In genomic region chr5:120155672-120156071, GRCm38 (mm10) we compare ENCODE assay signal across 14 mouse cellular contexts. TPM values are rescaled to one million over a fixed set of nuclear protein-coding genes. Genes with fewer than 3 reads are reported as not detected.
DNase-seq lines count a peak whose midpoint lies in the region; ATAC-seq lines count a peak whose summit lies in the region.
"Had no signal": no experiment of that assay in that cellular context is flagged by ENCODE, and none has a peak within 500 bp of the region (broad histone marks: within the 10 kb centered on the region; RNA-seq: fewer than 3 reads in every experiment).

No protein-coding gene starts in this region.

- no peaks in the 10 kb centered on the region for H3K9me3 ChIP-seq in heart, embryonic 10.5 days
- no peaks in the 10 kb centered on the region for H3K9me3 ChIP-seq in forebrain, embryonic 11.5 days (ENCODE audit: control insufficient read depth, low read length)
- H3K9me3 ChIP-seq in hindbrain, embryonic 14.5 days (ENCODE audit: control insufficient read depth, low read length): no peaks in the 10 kb centered on the region
- H3K9me3 ChIP-seq in midbrain, embryonic 15.5 days: no peaks in the 10 kb centered on the region
- H3K9me3 ChIP-seq: intestine, embryonic 15.5 days had no signal

- intact Hi-C loops in heart, postnatal 36 days (cut with DNase I): no loop called here

- H3K9ac ChIP-seq in forebrain, embryonic 11.5 days (ENCODE audit: low read length): no peak overlapping the region
- peak overlapping the region; percentile 31; the same call in 1 of the 2 replicates for H3K9ac ChIP-seq in hindbrain, embryonic 14.5 days
- H3K9ac ChIP-seq in midbrain, embryonic 15.5 days: no peak overlapping the region
- H3K9ac ChIP-seq: intestine, embryonic 15.5 days had no signal

- no peak overlapping the region for H3K4me3 ChIP-seq in heart, embryonic 10.5 days
- H3K4me3 ChIP-seq in forebrain, embryonic 11.5 days (ENCODE audit: low read depth, low read length): no peak overlapping the region
- H3K4me3 ChIP-seq in hindbrain, embryonic 14.5 days (replicated peaks; ENCODE audit: low read length): no peak overlapping the region
- H3K4me3 ChIP-seq in midbrain, embryonic 15.5 days: no peak overlapping the region
- H3K4me3 ChIP-seq: intestine, embryonic 15.5 days had no signal

- 80% methylated on average over 10 of the region's 10 CpGs for WGBS in heart, embryonic 10.5 days
- 75% methylated on average over 10 of the region's 10 CpGs for WGBS in forebrain, embryonic 11.5 days
- WGBS in hindbrain, embryonic 14.5 days: 46% methylated on average over 10 of the region's 10 CpGs
- WGBS in midbrain, embryonic 15.5 days: 36% methylated on average over 10 of the region's 10 CpGs

- no peak overlapping the region for H3K4me2 ChIP-seq in forebrain, embryonic 11.5 days (ENCODE audit: low read depth, low read length, severe bottlenecking)
- H3K4me2 ChIP-seq in hindbrain, embryonic 14.5 days (replicated peaks): no peak overlapping the region
- H3K4me2 ChIP-seq in midbrain, embryonic 15.5 days: no peak overlapping the region
- H3K4me2 ChIP-seq: intestine, embryonic 15.5 days had no signal

- no peaks in the 10 kb centered on the region; the same call in 1 of the 2 replicates for H3K27me3 ChIP-seq in heart, embryonic 10.5 days (ENCODE audit: insufficient read depth, poor library complexity, severe bottlenecking)
- no peaks in the 10 kb centered on the region for H3K27me3 ChIP-seq in forebrain, embryonic 11.5 days (ENCODE audit: control insufficient read depth, insufficient read depth, low read length)
- H3K27me3 ChIP-seq in hindbrain, embryonic 14.5 days (ENCODE audit: control insufficient read depth, insufficient read depth, low read length): no peaks in the 10 kb centered on the region
- no peaks in the 10 kb centered on the region for H3K27me3 ChIP-seq in midbrain, embryonic 15.5 days (replicated peaks)
- H3K27me3 ChIP-seq: intestine, embryonic 15.5 days had no signal

- no peak for ATAC-seq in forebrain, embryonic 11.5 days (replicated peaks; ENCODE audit: low FRiP score)
- ATAC-seq in hindbrain, embryonic 14.5 days (ENCODE audit: low FRiP score): no peak; the same call in 1 of the 2 replicates
- ATAC-seq in midbrain, embryonic 15.5 days (replicated peaks): 0 out of 2 replicates have a peak, but pooled peaks have one; percentile 17

- peaks cover 35% of the 10 kb centered on the region for H3K4me1 ChIP-seq in heart, embryonic 10.5 days
- 0 out of 2 replicates have a peak, but pooled peaks cover 2% of the 10 kb centered on the region for H3K4me1 ChIP-seq in forebrain, embryonic 11.5 days (replicated peaks; ENCODE audit: control insufficient read depth, insufficient read depth, low read length)
- H3K4me1 ChIP-seq in hindbrain, embryonic 14.5 days (replicated peaks; ENCODE audit: control insufficient read depth, insufficient read depth, low read length): peaks cover 21% of the 10 kb centered on the region
- H3K4me1 ChIP-seq in midbrain, embryonic 15.5 days: peaks cover 31% of the 10 kb centered on the region

- no peak for DNase-seq in heart, embryonic 10.5 days (ENCODE audit: low spot score)
- DNase-seq in heart, postnatal 36 days: no peak
- DNase-seq in forebrain, embryonic 11.5 days (ENCODE audit: low spot score): no peak
- peak; percentile 44 for DNase-seq in hindbrain, embryonic 14.5 days (ENCODE audit: low spot score)
- DNase-seq in c-Kit-positive CD71-positive TER-119-positive erythroid progenitor cells, embryonic 14.5 days (ENCODE audit: low spot score): no peak
- DNase-seq in left cerebral cortex, adult 18-20 months (ENCODE audit: low spot score in 2 of 2): no peak
- DNase-seq in thymus, postnatal 0 days (ENCODE audit: low spot score): no peak
- DNase-seq: cerebellum, adult 9-10 months; heart, adult 11 months; lung, adult 2 months; right cerebral cortex, postnatal 14 days had no signal

- H3K27ac ChIP-seq in heart, embryonic 10.5 days: peak overlapping the region; percentile 49; the same call in 1 of the 2 replicates
- H3K27ac ChIP-seq in forebrain, embryonic 11.5 days (ENCODE audit: low read depth, low read length): 0 out of 2 replicates have a peak overlapping the region, but pooled peaks have one; percentile 25
- peak overlapping the region; percentile 72 for H3K27ac ChIP-seq in hindbrain, embryonic 14.5 days
- peak overlapping the region; percentile 74 for H3K27ac ChIP-seq in midbrain, embryonic 15.5 days
- H3K27ac ChIP-seq: intestine, embryonic 15.5 days; macrophage had no signal

- H3K36me3 ChIP-seq in heart, embryonic 10.5 days: peaks cover 15% of the 10 kb centered on the region
- no peaks in the 10 kb centered on the region for H3K36me3 ChIP-seq in forebrain, embryonic 11.5 days (ENCODE audit: control insufficient read depth, insufficient read depth, low read length)
- no peaks in the 10 kb centered on the region for H3K36me3 ChIP-seq in hindbrain, embryonic 14.5 days (replicated peaks; ENCODE audit: control insufficient read depth, insufficient read depth)
- no peaks in the 10 kb centered on the region for H3K36me3 ChIP-seq in midbrain, embryonic 15.5 days (replicated peaks)

RNA-seq across cellular contexts. Expression of gene Rbm19, which starts 39.4 kb away (rescaled TPM):
- 27.8 and 31.4 TPM in 2 replicates for polyA plus RNA-seq in heart, embryonic 10.5 days (2016; fragmentation: Nextera tagmentation; extraction: Ambion mirVana)
- 10 to 100 TPM; 20.1 to 20.7 TPM for total RNA-seq in heart, postnatal 36 days (2021)
- 24.6 and 28.2 TPM in 2 replicates for polyA plus RNA-seq in forebrain, embryonic 11.5 days (2014; fragmentation: Nextera tagmentation; extraction: Ambion mirVana)
- 17.5 and 20.2 TPM in 2 replicates for polyA plus RNA-seq in hindbrain, embryonic 14.5 days (2014; fragmentation: Nextera tagmentation; extraction: Ambion mirVana)
- polyA plus RNA-seq in midbrain, embryonic 15.5 days (2015; fragmentation: Nextera tagmentation; extraction: Ambion mirVana): 18.8 and 22.2 TPM in 2 replicates
- total RNA-seq in left cerebral cortex, adult 18-20 months (2021): 10 to 100 TPM; 19.5 to 20.4 TPM
- polyA plus RNA-seq in thymus, postnatal 0 days (2015; fragmentation: Nextera tagmentation; extraction: Ambion mirVana): 24.0 and 24.7 TPM in 2 replicates
